Mouse (Mus musculus) liver, embryonic 14.5 days (tissue): Measurements from ENCODE around the gene Frmd5.

Source experiments
- CTCF ChIP-seq: IDR thresholded peaks from 2 replicates; pipeline ENCODE4 v1.5.1; 2016; ENCODE audit warnings: antibody characterized with exemption, low read depth, control low read depth
- EP300 ChIP-seq: IDR thresholded peaks from 2 replicates; pipeline ENCODE4 v1.6.1; 2016; ENCODE audit warnings: antibody characterized with exemption, low read depth

- no peak for TF ChIP-seq CTCF
- TF ChIP-seq EP300: no peak
These were observed 93.3 kb downstream of the Frmd5 start for GRCm38 (mm10) chr2:121713567-121713966.
